Mouse (Mus musculus): Measurements from ENCODE around the gene Efcab3.
"Not testable (repeated sequence)": the region's sequence is repeated elsewhere in the genome, so short reads cannot be mapped to it uniquely, and the experiment has no call there.

- TF ChIP-seq CTCF, POLR2A (IDR thresholded peaks at IDR 0.05; ENCODE audit: extremely low read depth, insufficient read depth, low read length): not testable (repeated sequence)
Observed at GRCm38 (mm10) chr11:105137255-105137654, 73.9 kb downstream of the Efcab3 start.

Measured in cortical plate, adult 2 months (tissue).